ENCODE assay signal across 33 mouse cellular contexts in genomic region chr14:11718201-11718600, GRCm38 (mm10).
"Had no signal": no experiment of that assay in that cellular context is flagged by ENCODE, and none has a peak within 500 bp of the region (broad histone marks: within the 10 kb centered on the region; RNA-seq: fewer than 3 reads in every experiment).

No protein-coding gene starts in this region.

- H3K27ac ChIP-seq: heart, embryonic 10.5 days; heart, embryonic 13.5 days; heart, embryonic 15.5 days; hindbrain, embryonic 10.5 days; hindbrain, embryonic 12.5 days; hindbrain, embryonic 13.5 days; hindbrain, embryonic 14.5 days; hindbrain, embryonic 15.5 days; hindbrain, postnatal 0 days; intestine, embryonic 15.5 days; kidney, embryonic 15.5 days; kidney, postnatal 0 days; layer of hippocampus, adult 2 months had no signal

- H3K9me3 ChIP-seq: heart, embryonic 10.5 days; heart, embryonic 13.5 days; heart, embryonic 15.5 days; hindbrain, embryonic 10.5 days; hindbrain, embryonic 12.5 days; hindbrain, embryonic 13.5 days; hindbrain, embryonic 15.5 days; intestine, embryonic 15.5 days; kidney, embryonic 15.5 days had no signal

- H3K27me3 ChIP-seq: heart, embryonic 12.5 days; heart, embryonic 13.5 days; heart, embryonic 15.5 days; hindbrain, embryonic 12.5 days; hindbrain, embryonic 13.5 days; hindbrain, embryonic 15.5 days; intestine, embryonic 15.5 days; kidney, embryonic 15.5 days had no signal

- H3K36me3 ChIP-seq: heart, embryonic 10.5 days; heart, embryonic 13.5 days; heart, embryonic 15.5 days; hindbrain, embryonic 10.5 days; hindbrain, embryonic 12.5 days; hindbrain, embryonic 13.5 days; hindbrain, embryonic 15.5 days; intestine, embryonic 15.5 days; kidney, embryonic 15.5 days had no signal

- H3K4me3 ChIP-seq: heart, embryonic 10.5 days; heart, embryonic 12.5 days; heart, embryonic 13.5 days; heart, embryonic 15.5 days; hindbrain, embryonic 10.5 days; hindbrain, embryonic 12.5 days; hindbrain, embryonic 13.5 days; hindbrain, embryonic 15.5 days; intestine, embryonic 15.5 days; kidney, embryonic 15.5 days; layer of hippocampus, adult 2 months had no signal

- H3K4me2 ChIP-seq: heart, embryonic 11.5 days; heart, embryonic 12.5 days; heart, embryonic 13.5 days; heart, embryonic 15.5 days; hindbrain, embryonic 12.5 days; hindbrain, embryonic 13.5 days; hindbrain, embryonic 14.5 days; hindbrain, embryonic 15.5 days; intestine, embryonic 15.5 days; kidney, embryonic 15.5 days had no signal

- H3K4me1 ChIP-seq: intestine, embryonic 15.5 days had no signal

- DNase-seq: heart, postnatal 10 days; heart, postnatal 36 days; heart, postnatal 4 days; kidney, adult 11 months; kidney, adult 18-20 months; kidney, adult 2 months; kidney, adult 8-10 months; kidney, adult 9 months; kidney, postnatal 10 days; kidney, postnatal 14 days; kidney, postnatal 25 days; kidney, postnatal 4 days; layer of hippocampus, adult 9-11 months; layer of hippocampus, postnatal 36 days had no signal

- ATAC-seq: hindbrain, embryonic 16.5 days; hindbrain, postnatal 0 days; inflammation-experienced regulatory T-cells, adult 6 months; intestine, embryonic 15.5 days; intestine, embryonic 16.5 days; intestine, postnatal 0 days had no signal

- H3K9ac ChIP-seq: heart, embryonic 12.5 days; heart, embryonic 13.5 days; heart, embryonic 15.5 days; hindbrain, embryonic 12.5 days; hindbrain, embryonic 13.5 days; hindbrain, embryonic 14.5 days; hindbrain, embryonic 15.5 days; intestine, embryonic 15.5 days; kidney, embryonic 15.5 days had no signal
